Mouse (Mus musculus) cerebral cortex, adult 2 months (tissue): Measurements from ENCODE around the gene Gnl1.

ENCODE experiments used
- WGBS: fragments of 180-500 bp; shearing (Covaris S2); methylation state at CpG from one replicate; pipeline ENCODE4 v1.1.7; 2018; 5-methylcytosine and 5-hydroxymethylcytosine counted together

Gene Gnl1

DNA sequence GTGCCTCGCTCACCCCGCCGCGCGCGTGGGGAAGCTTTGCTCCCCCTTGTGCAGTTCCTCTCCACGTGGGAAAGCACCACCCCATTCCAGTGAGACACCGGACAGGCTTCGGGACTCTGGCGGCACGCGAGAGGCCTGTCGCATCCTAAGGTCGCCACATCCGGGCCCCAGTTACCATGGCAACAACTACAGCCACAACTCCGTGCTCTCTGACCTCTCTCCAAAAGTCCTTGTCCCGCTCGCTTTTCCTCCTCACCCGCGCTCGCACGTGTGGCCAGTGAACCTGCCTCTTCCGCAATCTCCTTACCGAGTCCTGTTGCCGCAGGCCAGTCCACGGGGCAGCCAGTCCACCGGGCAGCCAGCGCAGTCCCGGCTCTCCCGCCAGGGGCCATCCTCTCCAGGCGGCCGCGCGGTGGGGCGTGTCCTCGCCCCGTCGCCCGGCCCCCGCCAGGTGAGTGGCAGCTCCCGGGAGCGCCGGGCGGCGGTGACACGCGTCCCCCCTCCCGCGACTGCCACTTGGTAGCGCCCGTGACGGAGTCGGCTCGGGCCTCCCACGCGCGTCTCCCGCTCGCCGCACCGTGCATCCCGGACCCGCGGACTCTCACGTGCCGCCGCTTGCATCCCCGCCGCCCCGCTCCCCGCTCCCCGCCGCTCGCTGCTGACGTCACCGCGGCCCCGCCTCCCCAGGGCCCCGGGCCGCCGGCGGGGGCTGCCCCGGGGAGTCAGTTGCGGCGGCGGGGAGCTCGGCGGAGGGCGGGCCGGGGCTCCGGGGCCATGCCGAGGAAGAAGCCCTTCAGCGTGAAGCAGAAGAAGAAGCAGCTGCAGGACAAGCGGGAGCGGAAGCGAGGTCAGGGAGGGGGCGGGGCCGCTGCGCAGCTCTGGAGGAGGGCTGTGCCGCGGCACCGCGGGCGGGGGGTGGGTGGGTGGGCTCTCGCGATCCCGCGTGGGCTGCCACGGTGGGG, at the start of gene Gnl1, which contains the start of gene Prr3:
Gnl1 (plus strand) TSS at position 451 of the 962 bp plus-strand sequence.
Prr3 (minus strand) TSS at position 836 of the 962 bp plus-strand sequence.
- under 1% methylated on average over 87 of the region's 109 CpGs for WGBS

DNA sequence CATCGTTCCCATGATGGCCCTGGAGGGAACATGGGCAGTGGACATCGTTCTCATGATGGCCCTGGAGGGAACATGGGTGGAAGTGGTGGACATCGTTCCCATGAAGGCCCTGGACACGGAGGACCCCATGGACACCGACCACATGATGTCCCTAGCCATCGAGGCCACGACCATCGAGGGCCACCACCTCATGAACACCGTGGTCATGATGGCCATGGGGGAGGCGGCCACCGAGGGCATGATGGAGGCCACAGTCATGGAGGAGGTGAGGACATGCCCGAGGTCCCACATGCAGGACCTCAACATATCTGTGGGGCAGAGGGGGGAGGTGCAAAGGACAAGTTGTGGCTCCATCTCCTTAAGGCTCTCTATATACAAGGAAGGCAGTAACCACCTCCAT, 49.0 kb upstream of the Gnl1 start:
- 93% methylated on average over 12 of the region's 12 CpGs for WGBS

DNA sequence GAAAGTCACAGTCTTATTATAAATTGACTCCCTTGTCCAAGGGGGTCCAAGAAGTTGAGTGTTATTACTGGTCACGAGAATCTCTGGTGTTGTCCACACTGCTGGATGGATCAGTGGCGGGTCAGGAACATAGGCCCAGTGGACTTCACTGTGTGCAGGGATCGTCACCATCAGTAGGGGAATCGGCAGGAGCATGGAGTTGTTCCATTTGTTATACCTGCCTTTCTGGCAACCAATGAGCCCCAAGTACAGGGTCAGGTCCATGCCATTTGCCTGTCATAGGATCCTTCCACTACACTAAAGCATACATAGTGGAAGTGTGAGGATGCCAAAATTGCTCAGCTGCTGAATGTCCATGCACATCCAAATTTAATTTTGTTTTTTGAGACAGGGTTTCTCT, 47.0 kb upstream of the Gnl1 start:
- 90% methylated on average over 4 of the region's 4 CpGs for WGBS

DNA sequence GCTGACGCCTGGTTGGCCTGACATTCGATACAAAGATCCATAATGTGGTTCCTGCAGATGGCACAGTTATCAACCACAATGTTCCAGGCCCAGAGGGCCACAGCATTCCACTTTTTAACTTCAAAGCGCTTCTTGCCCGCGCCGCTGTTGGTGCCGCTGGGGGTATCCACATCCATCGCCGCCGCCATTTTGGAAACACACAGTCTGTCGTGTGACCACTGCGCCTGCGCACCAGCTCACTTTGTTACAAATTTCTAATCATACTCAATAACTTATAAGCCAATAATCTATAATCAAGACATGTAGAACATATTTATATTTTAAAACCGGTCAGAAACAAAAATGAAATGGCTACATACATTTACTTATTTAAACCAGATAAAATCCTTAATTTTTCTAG, 43.9 kb upstream of the Gnl1 start:
- WGBS, result 91% methylated on average over 14 of the region's 14 CpGs

DNA sequence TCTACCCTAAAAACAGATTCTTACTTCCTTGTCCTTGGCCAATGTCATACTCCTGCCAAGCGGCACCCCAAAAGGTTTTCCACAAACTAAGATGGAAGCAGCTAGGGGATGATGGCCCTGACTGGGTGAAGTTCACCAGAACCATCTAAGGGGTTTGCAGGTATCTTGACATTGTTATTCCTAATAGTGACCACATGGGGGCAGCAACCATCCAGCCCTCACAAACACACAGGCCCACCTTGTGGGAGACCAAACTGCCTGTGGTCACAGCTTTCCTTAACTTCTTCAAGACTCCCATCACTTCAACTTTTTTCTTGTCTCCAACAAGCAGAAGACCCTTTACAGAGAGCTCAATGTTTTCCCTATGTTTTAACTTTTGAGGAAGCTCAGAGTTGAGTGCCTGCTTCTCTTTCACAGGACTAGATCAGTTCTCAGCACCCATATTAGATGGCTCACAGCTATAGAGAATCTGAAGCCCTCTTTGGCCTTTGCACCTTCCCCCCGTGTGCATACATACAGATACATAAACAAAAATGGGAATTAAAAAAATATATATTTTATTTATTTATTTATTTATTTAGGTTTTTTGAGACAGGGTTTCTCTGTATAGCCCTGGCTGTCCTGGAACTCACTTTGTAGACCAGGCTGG, 41.8 kb upstream of the Gnl1 start:
- WGBS, result 39% methylated on average over 2 of the region's 2 CpGs

DNA sequence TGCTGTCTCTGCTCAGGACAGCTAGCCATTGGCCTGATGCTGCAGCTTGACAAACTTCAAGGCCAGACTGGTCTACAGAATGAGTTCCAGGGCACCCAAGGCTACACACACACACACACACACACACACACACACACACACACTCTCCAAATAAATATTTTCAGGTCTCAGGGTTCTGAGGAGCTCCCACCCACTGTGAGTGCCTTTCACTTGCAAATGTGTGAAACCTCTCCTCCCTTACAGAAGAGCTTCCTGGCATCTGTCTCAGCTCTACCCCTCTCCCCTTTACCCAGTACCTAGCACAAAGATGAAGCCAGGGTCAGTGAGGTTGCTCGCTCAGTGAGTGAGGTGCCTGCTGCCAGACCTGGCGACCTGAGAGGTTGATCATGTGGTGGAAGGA, 40.5 kb upstream of the Gnl1 start:
- WGBS, result 68% methylated on average over 2 of the region's 2 CpGs

DNA sequence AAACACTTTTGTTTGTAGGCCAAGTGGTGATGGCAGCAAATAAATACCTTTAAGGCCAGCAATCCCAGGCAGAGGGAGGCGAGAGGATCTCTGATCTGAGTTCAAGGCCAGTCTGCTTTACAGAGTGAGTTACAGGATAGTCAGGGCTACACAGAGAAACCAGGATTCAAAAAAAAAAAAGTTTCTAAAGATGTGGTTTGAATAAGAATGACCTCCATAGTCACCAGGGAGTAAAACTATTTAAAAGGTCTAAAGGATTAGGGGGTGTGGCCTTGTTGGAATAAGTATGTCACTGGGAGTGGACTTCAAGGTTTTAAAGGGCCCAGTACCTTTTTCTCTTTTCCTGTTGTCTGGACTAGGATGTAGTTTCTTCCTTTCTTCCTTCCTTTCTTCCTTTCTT, 39.7 kb upstream of the Gnl1 start:
- 70% methylated on average over 1 of the region's 1 CpGs for WGBS

DNA sequence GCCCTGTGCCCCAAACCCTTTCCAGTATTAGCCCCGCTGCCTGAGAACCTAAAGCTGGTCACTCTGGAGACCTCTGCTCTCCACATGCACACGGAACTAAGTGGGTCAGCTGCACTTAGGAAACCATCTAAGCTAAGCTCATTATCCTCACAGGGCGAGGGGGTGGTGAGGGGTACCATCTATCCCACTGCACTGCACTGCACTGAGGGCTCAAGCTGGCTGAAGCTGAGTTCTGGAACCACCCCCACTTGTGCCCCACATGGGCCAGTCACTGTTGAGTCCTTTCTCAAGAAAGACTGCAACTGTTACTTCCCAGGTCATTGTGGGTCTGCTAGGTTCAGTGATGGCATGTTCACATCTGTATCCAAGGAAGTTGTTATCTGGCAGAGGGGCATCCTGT, 27.1 kb upstream of the Gnl1 start:
- WGBS, result 84% methylated on average over 3 of the region's 3 CpGs

DNA sequence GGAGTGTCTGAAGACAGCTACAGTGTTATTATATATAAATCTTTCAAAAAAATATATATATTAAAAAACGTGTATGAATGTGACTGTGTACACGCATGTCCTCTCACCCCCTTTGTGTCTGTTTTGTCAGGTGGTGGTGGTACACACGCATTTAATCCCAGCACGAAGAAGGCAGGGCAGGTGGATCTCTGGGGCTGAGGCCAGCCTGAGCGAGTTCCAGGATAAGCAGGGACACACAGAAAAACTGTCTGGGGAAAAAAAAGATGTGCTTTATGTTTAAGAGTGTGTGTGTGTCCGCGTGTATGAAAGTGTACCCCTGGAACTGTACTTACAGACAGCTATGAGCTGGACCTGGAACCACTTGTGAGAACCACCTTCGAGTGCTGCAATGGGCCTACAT, 25.0 kb upstream of the Gnl1 start:
- WGBS, result 76% methylated on average over 8 of the region's 8 CpGs

DNA sequence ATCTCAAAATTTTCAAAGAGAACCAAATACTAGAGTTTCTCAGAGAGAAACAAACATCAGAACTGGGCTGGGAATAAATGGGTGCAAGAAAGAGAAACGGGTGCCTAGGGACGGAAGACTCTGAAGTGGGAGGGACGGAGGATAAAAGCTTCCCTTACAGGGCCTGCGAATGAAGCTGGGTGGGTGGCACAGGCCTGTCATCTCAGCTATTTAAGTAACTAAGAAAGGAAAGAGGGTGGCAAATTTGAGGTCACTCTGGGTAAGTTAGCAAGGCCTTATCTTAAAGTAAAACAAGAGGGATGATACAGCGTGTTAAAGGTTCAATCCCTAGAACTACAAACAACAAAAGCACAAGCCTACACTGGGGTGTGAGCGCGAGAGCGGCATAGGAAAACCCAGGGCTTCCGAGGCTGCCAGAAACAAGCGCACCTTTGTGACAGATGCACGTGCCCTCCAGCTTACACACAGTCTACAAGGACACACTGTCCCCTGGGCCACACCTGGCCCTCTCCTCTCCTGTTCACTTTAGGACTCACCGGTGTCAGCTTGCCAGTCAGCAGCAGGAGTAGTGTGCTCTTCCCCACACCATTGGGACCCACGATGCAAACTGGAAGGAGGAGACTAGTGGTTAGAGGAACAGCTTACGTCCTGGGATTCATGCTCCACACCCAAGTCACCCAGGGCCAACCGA, 21.0 kb upstream of the Gnl1 start:
- WGBS, result 80% methylated on average over 15 of the region's 15 CpGs

DNA sequence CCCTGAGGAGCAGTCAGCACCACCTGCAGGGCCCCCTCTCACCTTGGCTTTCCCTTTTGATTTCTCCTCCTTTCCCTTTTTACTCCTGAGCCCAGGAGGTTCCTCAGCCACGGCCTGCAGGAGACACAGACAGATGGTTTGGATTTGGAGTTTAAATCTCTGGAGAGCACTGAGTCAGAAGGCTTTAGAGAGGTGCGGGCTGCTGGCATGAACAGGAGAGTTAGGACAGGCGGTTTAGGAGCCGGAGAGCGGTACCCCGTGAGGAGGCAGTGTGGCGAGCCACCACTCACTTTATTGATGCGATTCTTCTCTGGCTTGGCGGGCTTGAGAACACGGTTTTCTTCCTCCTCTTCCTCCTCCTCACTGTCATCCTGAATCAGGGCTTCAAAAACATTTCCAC, 16.4 kb upstream of the Gnl1 start:
- 74% methylated on average over 10 of the region's 10 CpGs for WGBS

DNA sequence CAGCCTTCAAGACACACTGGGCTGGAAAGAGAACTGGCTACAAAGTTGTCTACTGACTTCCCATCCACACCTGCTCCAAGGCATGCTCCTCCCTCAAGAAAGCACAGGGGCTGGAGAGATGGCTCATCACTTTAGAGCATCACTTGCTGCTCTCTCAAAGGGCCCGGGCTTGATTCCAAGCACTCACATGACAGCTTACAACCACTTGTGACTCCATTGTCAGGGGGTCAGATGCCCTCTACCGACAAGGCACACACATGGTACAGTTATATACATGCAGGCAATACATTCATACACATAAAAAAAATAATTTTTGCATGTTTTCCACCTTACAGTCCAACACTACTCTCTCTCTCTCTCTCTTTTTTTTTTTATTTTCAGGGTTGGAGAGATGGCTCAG, 12.0 kb upstream of the Gnl1 start:
- 73% methylated on average over 2 of the region's 2 CpGs for WGBS

DNA sequence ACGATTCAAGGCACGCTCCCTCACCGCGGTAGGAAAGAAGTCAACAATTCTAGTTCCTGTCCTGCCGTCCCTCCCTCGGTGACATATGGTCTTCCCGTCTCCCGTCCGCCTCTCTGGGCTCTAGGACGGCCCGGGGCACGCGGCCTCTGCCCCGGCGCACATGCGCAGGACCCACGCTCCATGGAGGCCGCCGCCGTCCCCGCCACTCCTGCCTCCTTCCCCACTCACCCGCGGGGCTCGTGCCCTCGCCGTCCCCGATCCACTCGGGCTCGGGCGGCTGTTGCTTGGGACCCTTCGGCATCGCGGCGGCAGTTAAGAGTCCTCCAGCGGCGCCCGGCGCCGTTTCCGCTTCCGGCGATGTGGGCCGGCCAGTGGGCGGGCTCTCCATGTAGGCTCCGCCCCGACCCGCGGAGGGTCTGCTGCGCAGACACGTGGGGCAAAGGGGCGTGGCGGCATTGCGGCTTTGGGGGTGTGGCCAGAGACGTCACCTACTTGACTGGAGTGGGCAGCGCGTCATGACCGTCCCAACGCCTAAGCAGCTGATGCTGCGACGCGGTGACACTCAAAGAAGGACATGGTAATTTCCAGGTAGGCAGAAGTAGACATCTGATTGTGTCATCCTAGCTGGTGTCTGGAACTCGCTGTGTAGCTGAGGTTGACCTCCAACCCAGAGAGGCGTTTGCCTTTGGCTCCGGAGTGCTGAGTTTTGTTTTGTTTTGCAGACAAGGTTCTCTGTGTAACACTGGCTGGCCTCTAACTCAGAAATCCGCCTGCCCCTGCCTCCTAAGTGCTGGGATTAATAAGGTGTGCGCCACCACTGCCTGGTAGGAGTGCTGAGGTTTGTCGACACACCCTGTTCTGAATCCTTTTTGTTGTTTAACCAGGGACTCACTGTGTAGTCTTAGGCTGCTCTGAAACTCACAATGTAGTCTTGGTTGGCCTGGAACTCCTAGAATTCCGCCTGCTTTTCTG, 9.9 kb upstream of the Gnl1 start, which contains the start of gene Abcf1:
Abcf1 (minus strand) TSS at position 344 of the 972 bp plus-strand sequence.
- 1% methylated on average over 68 of the region's 68 CpGs for WGBS

DNA sequence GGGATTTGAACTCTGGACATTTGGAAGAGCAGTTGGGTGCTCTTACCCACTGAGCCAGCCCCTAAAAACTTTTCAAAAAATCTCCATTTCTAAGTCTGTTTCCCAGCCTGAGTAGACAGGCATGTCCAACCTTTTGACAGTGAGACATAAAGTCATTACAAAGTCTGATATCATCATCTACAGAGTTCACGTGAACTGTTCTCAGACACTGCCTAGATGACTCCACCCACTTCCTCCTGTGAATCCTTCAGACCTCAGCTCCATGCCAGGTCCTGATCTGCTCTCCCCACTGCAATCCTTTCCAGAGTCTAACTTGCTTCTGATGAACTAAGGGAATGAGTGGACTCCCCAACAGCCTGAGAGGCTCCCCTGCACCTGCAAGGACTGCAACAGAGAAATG, 7.5 kb upstream of the Gnl1 start:
- WGBS, result 33% methylated on average over 1 of the region's 1 CpGs

DNA sequence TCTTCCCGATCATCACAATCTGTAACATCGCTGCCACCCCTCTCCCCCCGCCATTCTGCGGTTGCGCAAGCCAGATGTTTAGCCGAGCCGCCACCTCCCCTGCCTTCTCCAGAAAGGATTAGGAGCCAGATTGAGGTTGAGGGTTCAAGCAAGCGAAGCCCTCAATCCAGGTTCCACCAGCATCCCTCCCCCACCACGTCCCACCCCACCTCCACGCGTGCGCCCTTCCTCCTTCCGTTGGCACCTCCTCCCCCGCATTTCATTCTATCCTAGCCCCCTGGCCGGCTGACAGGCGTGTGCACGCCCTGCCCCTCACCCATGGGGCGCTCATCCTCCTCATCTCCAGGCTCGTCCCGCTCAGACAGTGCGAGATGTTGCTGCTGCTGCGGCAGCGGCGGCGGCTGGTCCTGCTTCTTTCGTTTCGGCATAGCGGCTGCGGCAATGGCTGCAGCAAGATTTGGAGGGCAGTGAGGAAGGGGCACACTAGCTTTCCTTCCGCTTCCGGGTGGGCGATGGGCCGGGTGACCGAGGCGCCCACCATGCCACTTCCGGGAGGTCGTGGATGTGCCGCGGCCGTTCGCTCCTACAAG, 745 bp upstream of the Gnl1 start:
- under 1% methylated on average over 41 of the region's 41 CpGs for WGBS

DNA sequence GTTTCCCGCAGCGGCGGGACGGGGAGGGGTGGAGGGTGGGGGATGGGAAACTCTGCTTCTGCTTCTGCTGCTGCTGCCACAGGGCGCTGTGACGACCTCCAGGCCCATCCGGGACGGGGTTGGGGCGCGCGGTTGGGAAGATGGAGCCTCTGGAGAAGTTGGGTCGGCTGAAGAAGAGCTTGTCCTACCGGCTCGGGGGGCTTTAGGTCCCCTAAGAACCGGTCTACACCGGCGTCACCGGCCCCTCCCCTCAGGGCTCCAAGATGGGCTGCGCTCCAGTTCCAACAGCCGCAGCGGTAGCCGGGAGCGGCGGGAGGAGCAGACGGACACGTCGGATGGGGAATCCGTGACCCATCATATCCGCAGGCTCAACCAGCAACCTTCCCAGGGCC, 708 bp downstream of the Gnl1 start:
- under 1% methylated on average over 29 of the region's 29 CpGs for WGBS

DNA sequence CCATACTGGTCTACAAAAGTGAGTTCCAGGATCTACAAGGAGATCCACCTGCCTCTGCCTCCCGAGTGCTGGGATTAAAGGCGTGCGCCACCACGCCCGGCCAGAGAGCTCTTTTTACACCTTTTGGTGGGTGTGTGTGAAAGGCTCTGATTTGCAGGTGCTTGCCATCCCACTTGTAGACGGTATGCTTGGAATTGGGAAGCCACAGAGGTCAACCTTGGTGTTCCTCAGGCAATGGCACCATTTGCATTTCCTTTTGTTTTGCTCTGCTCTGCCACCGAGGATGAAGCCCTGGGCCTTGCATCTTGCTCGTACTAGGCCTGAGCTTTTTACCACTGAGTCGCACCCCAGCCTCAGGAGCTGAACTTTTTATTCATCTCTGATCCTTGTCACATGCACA, 2.1 kb downstream of the Gnl1 start:
- WGBS, result 88% methylated on average over 9 of the region's 9 CpGs

DNA sequence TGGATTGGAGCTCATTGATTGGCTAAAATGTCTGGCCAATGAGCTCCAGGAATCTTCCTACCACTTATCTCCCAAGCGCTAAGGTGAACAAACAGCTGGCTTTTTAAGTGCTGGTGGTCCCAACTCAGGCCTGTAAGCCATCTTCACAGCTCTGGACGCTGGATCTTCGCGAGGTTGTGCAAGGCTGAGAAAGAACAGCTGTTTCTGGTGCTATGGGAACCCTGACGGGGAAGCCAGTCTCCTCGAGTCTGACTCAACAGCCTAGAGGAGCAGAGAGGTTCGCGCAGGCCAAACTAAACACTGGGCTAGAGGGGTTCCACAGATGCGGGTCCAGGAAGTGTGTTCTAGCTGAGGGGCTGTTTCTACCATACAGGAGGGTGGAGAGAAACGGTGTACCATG, 12.1 kb downstream of the Gnl1 start:
- WGBS, result 37% methylated on average over 10 of the region's 10 CpGs

DNA sequence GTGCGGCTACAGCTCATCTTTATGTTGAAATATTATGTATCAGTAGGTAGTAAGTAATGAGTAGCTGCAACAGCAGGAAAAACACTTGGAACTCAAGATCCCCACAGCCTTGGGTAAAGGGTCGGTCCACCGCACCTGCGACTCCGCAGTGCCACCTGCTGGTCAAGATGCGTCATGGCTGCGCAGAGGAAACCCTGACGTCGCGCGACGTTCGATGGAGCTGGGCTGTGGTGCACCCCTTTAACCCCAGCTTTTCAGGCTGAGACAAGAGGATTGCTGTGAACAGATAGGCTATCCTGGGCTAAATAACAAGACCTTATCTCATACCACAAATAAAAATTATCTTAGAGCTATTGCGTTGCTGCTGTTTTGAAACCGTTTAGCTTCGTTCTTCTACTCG, 14.0 kb downstream of the Gnl1 start:
- WGBS, result 2% methylated on average over 17 of the region's 17 CpGs

DNA sequence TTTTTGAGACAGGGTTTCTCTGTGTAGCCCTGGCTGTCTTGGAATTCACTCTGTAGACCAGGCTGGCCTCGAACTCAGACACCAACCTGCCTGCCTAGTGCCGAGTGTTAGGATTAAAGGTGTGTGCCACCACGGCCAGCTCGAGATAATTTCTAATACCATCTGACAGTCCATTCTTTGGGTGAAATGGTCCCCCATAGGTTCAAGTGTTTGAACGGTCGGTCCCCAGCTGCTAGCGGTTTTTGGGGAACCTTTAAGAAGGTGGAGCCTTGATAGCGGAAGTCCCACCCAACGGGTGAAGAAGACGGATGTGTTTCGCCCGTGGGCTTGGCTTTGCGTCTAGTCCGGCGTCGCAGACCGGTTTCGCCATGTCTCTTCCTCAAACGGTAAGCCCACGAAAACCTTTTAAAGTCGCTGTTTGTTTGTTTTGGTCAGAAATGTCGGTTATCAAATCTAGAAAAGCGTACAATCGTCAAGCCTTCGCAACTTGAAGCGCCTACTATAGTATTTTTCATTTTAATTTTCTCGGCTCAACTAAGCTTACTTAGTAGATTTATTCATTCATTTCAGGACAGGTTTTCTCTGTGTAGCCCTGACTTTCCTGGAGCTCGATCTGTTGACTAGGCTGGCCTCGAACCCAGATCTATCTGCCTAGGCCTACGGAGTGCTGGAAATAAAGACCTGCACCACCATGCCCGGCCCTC, 14.7 kb downstream of the Gnl1 start:
- WGBS, result 2% methylated on average over 31 of the region's 31 CpGs
